Mouse (Mus musculus) colon, adult 2 months (tissue): ENCODE results near the gene Dync1i2. TPM values are rescaled to one million over a fixed set of nuclear protein-coding genes. Genes with fewer than 3 reads are reported as not detected.

Experiments used
- polyA plus RNA-seq: library from polyadenylated mRNA; depleted of rRNA; stranded (reverse); fragments of >200 nt; gene quantifications from 2 replicates; pipeline ENCODE4 v1.2.3, GENCODE M21; 2012; rRNA removed

Dync1i2 gene
- polyA plus RNA-seq = 8.2 and 11.4 TPM in 2 replicates

DNA sequence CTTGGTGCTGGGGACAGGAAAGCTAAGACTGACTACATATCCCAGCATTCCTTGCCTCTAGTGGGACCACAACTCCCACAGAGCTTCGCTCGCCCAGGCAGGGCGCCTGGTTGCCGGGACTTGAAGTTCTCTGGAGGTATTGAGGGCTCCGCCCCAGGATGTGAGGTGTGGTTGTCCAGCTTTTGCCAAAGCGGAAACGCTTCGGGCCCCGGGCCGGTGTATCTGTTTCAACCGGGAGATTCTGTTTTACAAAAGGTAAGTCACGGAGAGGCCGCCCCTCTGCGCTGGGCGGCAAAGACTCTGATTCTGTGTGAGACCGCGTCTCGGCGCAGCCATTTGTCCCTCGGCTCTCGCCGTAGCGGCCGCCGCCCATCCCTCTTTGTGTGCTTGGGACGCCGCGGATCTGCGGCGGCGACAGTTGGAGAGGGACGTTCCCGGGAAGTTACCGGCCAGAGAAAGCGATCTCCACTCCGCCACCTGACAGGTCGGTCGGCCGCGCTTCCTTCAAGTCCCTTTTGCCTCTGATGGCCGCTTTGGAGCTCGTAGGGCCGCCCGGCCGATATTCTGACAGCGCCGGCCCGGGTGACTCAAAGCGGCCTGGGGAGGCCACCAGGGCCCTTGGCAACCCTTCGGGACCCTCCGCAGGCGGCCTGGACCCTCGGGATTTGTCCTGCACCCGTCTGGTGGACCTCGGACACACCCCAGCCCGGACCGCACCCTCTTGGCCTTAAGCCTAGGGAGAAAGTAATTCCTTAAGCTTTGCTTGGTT, at the start of gene Dync1i2:
Gene Dync1i2 (plus strand): TSS at position 116 of the 769 bp plus-strand sequence.

Other genes starting within 250 kb of the Dync1i2 start
- 3.2 and 3.7 TPM in 2 replicates for gene Dcaf17, start 156.4 kb upstream of the Dync1i2 start, polyA plus RNA-seq
- 2.2 and 2.3 TPM in 2 replicates for gene Mettl8, start 156.1 kb upstream of the Dync1i2 start, polyA plus RNA-seq
- gene Cybrd1, start 93.8 kb upstream of the Dync1i2 start, polyA plus RNA-seq = 1.4 and 1.9 TPM in 2 replicates
- gene Slc25a12, start 156.0 kb downstream of the Dync1i2 start, polyA plus RNA-seq = 24.8 and 27.9 TPM in 2 replicates
- 1.0 and 1.2 TPM in 2 replicates for gene Hat1, start 177.3 kb downstream of the Dync1i2 start, polyA plus RNA-seq
- 8.4 and 10.9 TPM in 2 replicates for gene Metap1d, start 241.6 kb downstream of the Dync1i2 start, polyA plus RNA-seq